Mouse (Mus musculus): ENCODE results near the gene Klhdc9. TPM values are rescaled to one million over a fixed set of nuclear protein-coding genes. Genes with fewer than 3 reads are reported as not detected.

Gene Klhdc9
- polyA plus RNA-seq (2014; fragmentation: Nextera tagmentation; extraction: Ambion mirVana): 1.0 and 1.5 TPM in 2 replicates

GRCm38 (mm10) chr1:171360656-171361055, at the start of gene Klhdc9:
Gene Klhdc9, minus strand, starts transcription at chr1:171360798.
- Histone ChIP-seq H3K36me3 (ENCODE audit: insufficient read depth) (peaks cover 31% of the 10 kb centered on the region), H3K9ac (peak within 1 kb of the TSS; percentile 51), H3K4me3 (ENCODE audit: low read depth, low read length) (peak within 1 kb of the TSS; percentile 41), H3K4me2 (peak within 1 kb of the TSS; percentile 70), H3K9me3 (ENCODE audit: low read depth, low read length) (0 out of 2 replicates have a peak, but pooled peaks cover 2% of the 10 kb centered on the region), H3K27me3 (ENCODE audit: insufficient read depth, low read length) (no peaks in the 10 kb centered on the region), H3K27ac (ENCODE audit: low read depth) (peak within 1 kb of the TSS; percentile 22; the same call in 1 of the 2 replicates), H3K4me1 (ENCODE audit: insufficient read depth) (no peaks in the 10 kb centered on the region)
- no peak for TF ChIP-seq CTCF (IDR thresholded peaks at IDR 0.05; ENCODE audit: low read depth)
- ATAC-seq (ENCODE audit: insufficient read depth) (peak; percentile 94), DNase-seq (peak; percentile 97)
- WGBS: under 1% methylated on average over 21 of the region's 21 CpGs

- Histone ChIP-seq H3K27ac (ENCODE audit: low read depth) (no peak overlapping the region), H3K4me1 (ENCODE audit: insufficient read depth) (no peaks in the 10 kb centered on the region), H3K9me3 (ENCODE audit: low read depth, low read length) (no peaks in the 10 kb centered on the region), H3K4me2 (no peak overlapping the region), H3K36me3 (ENCODE audit: insufficient read depth) (peaks cover 11% of the 10 kb centered on the region), H3K9ac (no peak overlapping the region), H3K27me3 (ENCODE audit: insufficient read depth, low read length) (no peaks in the 10 kb centered on the region), H3K4me3 (ENCODE audit: low read depth, low read length) (no peak overlapping the region)
- no peak for TF ChIP-seq CTCF (IDR thresholded peaks at IDR 0.05; ENCODE audit: low read depth)
- no peak for ATAC-seq (ENCODE audit: insufficient read depth)
- WGBS: 87% methylated on average over 1 of the region's 1 CpGs
- no peak for DNase-seq
Measured at GRCm38 (mm10) chr1:171410231-171410630, 49.6 kb upstream of the Klhdc9 start.

- Histone ChIP-seq H3K9ac (no peak overlapping the region), H3K4me3 (ENCODE audit: low read depth, low read length) (no peak overlapping the region), H3K27me3 (ENCODE audit: insufficient read depth, low read length) (no peaks in the 10 kb centered on the region), H3K4me2 (no peak overlapping the region), H3K27ac (ENCODE audit: low read depth) (no peak overlapping the region), H3K9me3 (ENCODE audit: low read depth, low read length) (no peaks in the 10 kb centered on the region), H3K4me1 (ENCODE audit: insufficient read depth) (no peaks in the 10 kb centered on the region), H3K36me3 (ENCODE audit: insufficient read depth) (no peaks in the 10 kb centered on the region)
- 64% methylated on average over 5 of the region's 5 CpGs for WGBS
- DNase-seq: no peak
- no peak for ATAC-seq (ENCODE audit: insufficient read depth)
- TF ChIP-seq CTCF (IDR thresholded peaks at IDR 0.05; ENCODE audit: low read depth): no peak
Measured at GRCm38 (mm10) chr1:171407263-171407662, 46.7 kb upstream of the Klhdc9 start.

GRCm38 (mm10) chr1:171402991-171403390, 42.4 kb upstream of the Klhdc9 start:
- ATAC-seq (ENCODE audit: insufficient read depth) (no peak), DNase-seq (no peak)
- H3K4me3 ChIP-seq (ENCODE audit: low read depth, low read length): no peak overlapping the region
- no peaks in the 10 kb centered on the region for H3K36me3 ChIP-seq (ENCODE audit: insufficient read depth)
- H3K27me3 ChIP-seq (ENCODE audit: insufficient read depth, low read length): no peaks in the 10 kb centered on the region
- no peaks in the 10 kb centered on the region for H3K4me1 ChIP-seq (ENCODE audit: insufficient read depth)
- no peak for TF ChIP-seq CTCF (IDR thresholded peaks at IDR 0.05; ENCODE audit: low read depth)
- no peaks in the 10 kb centered on the region for H3K9me3 ChIP-seq (ENCODE audit: low read depth, low read length)
- no peak overlapping the region for H3K27ac ChIP-seq (ENCODE audit: low read depth)
- WGBS: 73% methylated on average over 9 of the region's 9 CpGs
- H3K4me2 ChIP-seq: no peak overlapping the region
- H3K9ac ChIP-seq: no peak overlapping the region

- Histone ChIP-seq H3K36me3 (ENCODE audit: insufficient read depth) (no peaks in the 10 kb centered on the region), H3K4me2 (no peak overlapping the region), H3K4me1 (ENCODE audit: insufficient read depth) (no peaks in the 10 kb centered on the region), H3K4me3 (ENCODE audit: low read depth, low read length) (no peak overlapping the region), H3K27ac (ENCODE audit: low read depth) (no peak overlapping the region), H3K27me3 (ENCODE audit: insufficient read depth, low read length) (no peaks in the 10 kb centered on the region), H3K9me3 (ENCODE audit: low read depth, low read length) (no peaks in the 10 kb centered on the region), H3K9ac (no peak overlapping the region)
- 71% methylated on average over 4 of the region's 4 CpGs for WGBS
- TF ChIP-seq CTCF (IDR thresholded peaks at IDR 0.05; ENCODE audit: low read depth): no peak
- DNase-seq (no peak), ATAC-seq (ENCODE audit: insufficient read depth) (no peak)
Measured at GRCm38 (mm10) chr1:171401821-171402220, 41.2 kb upstream of the Klhdc9 start.

- H3K36me3 ChIP-seq (ENCODE audit: insufficient read depth): no peaks in the 10 kb centered on the region
- H3K4me1 ChIP-seq (ENCODE audit: insufficient read depth): no peaks in the 10 kb centered on the region
- H3K27me3 ChIP-seq (ENCODE audit: insufficient read depth, low read length): no peaks in the 10 kb centered on the region
- DNase-seq: no peak
- WGBS: 67% methylated on average over 4 of the region's 4 CpGs
- no peaks in the 10 kb centered on the region for H3K9me3 ChIP-seq (ENCODE audit: low read depth, low read length)
- H3K27ac ChIP-seq (ENCODE audit: low read depth): no peak overlapping the region
- H3K4me3 ChIP-seq (ENCODE audit: low read depth, low read length): no peak overlapping the region
- no peak for TF ChIP-seq CTCF (IDR thresholded peaks at IDR 0.05; ENCODE audit: low read depth)
- no peak for ATAC-seq (ENCODE audit: insufficient read depth)
- no peak overlapping the region for H3K9ac ChIP-seq
- H3K4me2 ChIP-seq: no peak overlapping the region
Measured at GRCm38 (mm10) chr1:171390101-171390500, 29.5 kb upstream of the Klhdc9 start.

GRCm38 (mm10) chr1:171388376-171389102, 27.9 kb upstream of the Klhdc9 start, which contains the start of gene Arhgap30:
Gene Arhgap30, plus strand, starts transcription at chr1:171388954.
- Histone ChIP-seq H3K9me3 (ENCODE audit: low read depth, low read length) (no peaks in the 10 kb centered on the region), H3K36me3 (ENCODE audit: insufficient read depth) (no peaks in the 10 kb centered on the region), H3K27me3 (ENCODE audit: insufficient read depth, low read length) (no peaks in the 10 kb centered on the region), H3K4me2 (no peak within 1 kb of the TSS), H3K4me3 (ENCODE audit: low read depth, low read length) (no peak within 1 kb of the TSS), H3K9ac (no peak within 1 kb of the TSS), H3K27ac (ENCODE audit: low read depth) (no peak within 1 kb of the TSS), H3K4me1 (ENCODE audit: insufficient read depth) (no peaks in the 10 kb centered on the region)
- DNase-seq (no peak), ATAC-seq (ENCODE audit: insufficient read depth) (no peak)
- WGBS: 69% methylated on average over 15 of the region's 15 CpGs
- TF ChIP-seq CTCF (IDR thresholded peaks at IDR 0.05; ENCODE audit: low read depth): no peak
